Mouse (Mus musculus): ENCODE data around the gene Cdkn2aip. TPM values are rescaled to one million over a fixed set of nuclear protein-coding genes. Genes with fewer than 3 reads are reported as not detected.
A peak's percentile ranks its signal among the peaks of the same experiment; 100 is the strongest.

Gene Cdkn2aip
- total RNA-seq, 2 experiments from 2014 or later = 9.8 TPM

- no peak for DNase-seq
- intact Hi-C loops (cut with DNase I) = no loop called here
Observed at GRCm38 (mm10) chr8:47702333-47702732, 11.4 kb downstream of the Cdkn2aip start.

- DNase-seq = no peak
- intact Hi-C loops (cut with DNase I) = no loop called here
Observed at GRCm38 (mm10) chr8:47697696-47698095, 16.0 kb downstream of the Cdkn2aip start.

- intact Hi-C loops (cut with DNase I) = no loop called here
- no peak for DNase-seq
Observed at GRCm38 (mm10) chr8:47695431-47696105, 18.2 kb downstream of the Cdkn2aip start.

- peak; percentile 80 to 90 for DNase-seq
- intact Hi-C loops (cut with DNase I) = loop anchor here (2.0 kb wide), 3 partner anchors 140 to 676 kb away; partner anchors contain the start of genes Rwdd4a and Trappc11
Observed at GRCm38 (mm10) chr8:47693119-47693518, 20.6 kb downstream of the Cdkn2aip start.

GRCm38 (mm10) chr8:47691831-47692230 lies 21.9 kb downstream of the Cdkn2aip start:
- DNase-seq = no peak
- intact Hi-C loops (cut with DNase I) = loop anchor here (2.0 kb wide), 4 partner anchors 15 to 675 kb away; partner anchors contain the start of genes Rwdd4a and Trappc11

- intact Hi-C loops (cut with DNase I) = loop anchor here (2.0 kb wide), 1 partner anchor 15 kb away; no protein-coding TSS in a partner anchor
- DNase-seq = no peak
Observed at GRCm38 (mm10) chr8:47691303-47691702, 22.4 kb downstream of the Cdkn2aip start.

GRCm38 (mm10) chr8:47690674-47691078 lies 23.1 kb downstream of the Cdkn2aip start:
- DNase-seq = peak; percentile 29 to 52
- intact Hi-C loops (cut with DNase I) = loop anchor here (2.0 kb wide), 1 partner anchor 14 kb away; no protein-coding TSS in a partner anchor

- DNase-seq = peak in 1 of 2 experiments; percentile 28
- intact Hi-C loops (cut with DNase I) = loop anchor here (2.0 kb wide), 1 partner anchor 13 kb away; no protein-coding TSS in a partner anchor
Observed at GRCm38 (mm10) chr8:47689704-47690326, 23.9 kb downstream of the Cdkn2aip start.

GRCm38 (mm10) chr8:47684441-47684840 lies 29.3 kb downstream of the Cdkn2aip start:
- DNase-seq = no peak
- intact Hi-C loops (cut with DNase I) = no loop called here

- intact Hi-C loops (cut with DNase I) = no loop called here
- DNase-seq = no peak
Observed at GRCm38 (mm10) chr8:47683994-47684393, 29.7 kb downstream of the Cdkn2aip start.

GRCm38 (mm10) chr8:47680306-47680705 lies 33.4 kb downstream of the Cdkn2aip start:
- intact Hi-C loops (cut with DNase I) = no loop called here
- DNase-seq = no peak

- intact Hi-C loops (cut with DNase I) = loop anchor here (5.0 to 10.0 kb wide), 4 partner anchors 122 to 305 kb away; partner anchors contain the start of genes Rwdd4a and Trappc11
Observed at GRCm38 (mm10) chr8:47679603-47680002, 34.1 kb downstream of the Cdkn2aip start.

GRCm38 (mm10) chr8:47676631-47677030 lies 37.1 kb downstream of the Cdkn2aip start:
- intact Hi-C loops (cut with DNase I) = loop anchor here (2.0 to 10.0 kb wide), 5 partner anchors 14 to 302 kb away; partner anchors contain the start of genes Rwdd4a and Trappc11
- DNase-seq = no peak

More at GRCm38 (mm10) chr8:47679603-47680002, 34.1 kb downstream of the Cdkn2aip start:
- DNase-seq = no peak

GRCm38 (mm10) chr8:47676224-47676623 lies 37.5 kb downstream of the Cdkn2aip start:
- DNase-seq = peak in 1 of 2 experiments; percentile 9
- intact Hi-C loops (cut with DNase I) = loop anchor here (2.0 to 10.0 kb wide), 5 partner anchors 15 to 301 kb away; partner anchors contain the start of genes Rwdd4a and Trappc11

- intact Hi-C loops (cut with DNase I) = loop anchor here (1.0 to 10.0 kb wide), 6 partner anchors 15 to 301 kb away; partner anchors contain the start of genes Cdkn2aip, Rwdd4a and Trappc11
- DNase-seq = no peak
Observed at GRCm38 (mm10) chr8:47675786-47676185, 37.9 kb downstream of the Cdkn2aip start.

GRCm38 (mm10) chr8:47674777-47675710 lies 38.7 kb downstream of the Cdkn2aip start, which contains the start of gene Ing2:
TSS of gene Ing2 (minus strand) at chr8:47675556.
- intact Hi-C loops (cut with DNase I) = loop anchor here (1.0 to 10.0 kb wide), 5 partner anchors 38 to 300 kb away; partner anchors contain the start of genes Cdkn2aip, Rwdd4a and Trappc11
- DNase-seq = peak; percentile 100

GRCm38 (mm10) chr8:47674140-47674776 lies 39.5 kb downstream of the Cdkn2aip start:
- no peak for DNase-seq

GRCm38 (mm10) chr8:47673317-47674139 lies 40.2 kb downstream of the Cdkn2aip start:
- intact Hi-C loops (cut with DNase I) = loop anchor here (10.0 kb wide), 2 partner anchors 259 to 299 kb away; no protein-coding TSS in a partner anchor
- DNase-seq = peak; percentile 94

More at GRCm38 (mm10) chr8:47674140-47674776, 39.5 kb downstream of the Cdkn2aip start:
- intact Hi-C loops (cut with DNase I) = loop anchor here (10.0 kb wide), 2 partner anchors 259 to 299 kb away; no protein-coding TSS in a partner anchor
